Mouse (Mus musculus) layer of hippocampus, adult 2 months (tissue): ENCODE results near the gene Gprasp1. TPM values are rescaled to one million over a fixed set of nuclear protein-coding genes. Genes with fewer than 3 reads are reported as not detected.
"Not testable (repeated sequence)": the region's sequence is repeated elsewhere in the genome, so short reads cannot be mapped to it uniquely, and the experiment has no call there.

Experiments used
- DNase-seq, 2 experiments: peaks; one replicate each; pipeline ENCODE4 v3.0.0; 2022; ENCODE audit warnings: low spot score in 2 of 2
- H3K27ac ChIP-seq: fragments of 200-600 bp; 2 replicates; pipeline ENCODE4 v1.8.1; 2022
- H3K4me3 ChIP-seq: fragments of 200-600 bp; 2 replicates; pipeline ENCODE4 v1.8.1; 2022; ENCODE audit warnings: mild to moderate bottlenecking
- CTCF ChIP-seq: fragments of 200-600 bp; conservative IDR thresholded peaks from 2 replicates; pipeline ENCODE4 v1.8.1; 2022; ENCODE audit warnings: antibody characterized with exemption, mild to moderate bottlenecking, moderate library complexity
- microRNA-seq, 2 experiments: library from miRNA; unstranded; fragments of <30 nt; microRNA quantifications; one replicate each; pipeline ENCODE4 v1.2.0; 2021
- total RNA-seq, 2 experiments: library from RNA; stranded (reverse); gene quantifications; 2 replicates each; pipeline ENCODE4 v1.2.3; 2021

The Gprasp1 gene
- total RNA-seq, 2 experiments from 2014 or later, result 310 to 332 TPM

- H3K4me3 ChIP-seq, result no peak overlapping the region
- no peak for TF ChIP-seq CTCF
- H3K27ac ChIP-seq, result no peak overlapping the region
- no peak for DNase-seq
Measured at GRCm38 (mm10) chrX:135791536-135791935, 49.0 kb downstream of the Gprasp1 start.

GRCm38 (mm10) chrX:135792326-135792725, 49.8 kb downstream of the Gprasp1 start:
- DNase-seq, result no peak
- H3K4me3 ChIP-seq, result no peak overlapping the region
- no peak overlapping the region for H3K27ac ChIP-seq
- TF ChIP-seq CTCF, result no peak

GRCm38 (mm10) chrX:135795591-135796304, 53.2 kb downstream of the Gprasp1 start:
- Histone ChIP-seq H3K27ac (peak overlapping the region; percentile 88), H3K4me3 (peak overlapping the region; percentile 63)
- peak; percentile 57 to 59 for DNase-seq

GRCm38 (mm10) chrX:135796305-135797211, 54.0 kb downstream of the Gprasp1 start:
- peak overlapping the region; percentile 63 for H3K4me3 ChIP-seq
- peak overlapping the region; percentile 88 for H3K27ac ChIP-seq
- DNase-seq, result not testable (repeated sequence)

GRCm38 (mm10) chrX:135797212-135797644, 54.7 kb downstream of the Gprasp1 start, which contains the start of gene Bhlhb9:
Gene Bhlhb9, plus strand, starts transcription at chrX:135797594.
- DNase-seq, result peak; percentile 50 to 63
- Histone ChIP-seq H3K27ac (peak within 1 kb of the TSS; percentile 88), H3K4me3 (peak within 1 kb of the TSS; percentile 63)
- TF ChIP-seq CTCF, result peak; percentile 69

- H3K27ac ChIP-seq, result no peak overlapping the region
Measured at GRCm38 (mm10) chrX:135804149-135804548, 61.6 kb downstream of the Gprasp1 start.

GRCm38 (mm10) chrX:135805780-135806179, 63.2 kb downstream of the Gprasp1 start:
- H3K27ac ChIP-seq, result no peak overlapping the region
- peak in 1 of 2 experiments; percentile 64 for DNase-seq
- peak; percentile 87 for TF ChIP-seq CTCF
- H3K4me3 ChIP-seq, result no peak overlapping the region

More at GRCm38 (mm10) chrX:135804149-135804548, 61.6 kb downstream of the Gprasp1 start:
- TF ChIP-seq CTCF, result no peak
- no peak for DNase-seq
- no peak overlapping the region for H3K4me3 ChIP-seq

- not testable (repeated sequence) for DNase-seq, H3K27ac ChIP-seq, H3K4me3 ChIP-seq
Measured at GRCm38 (mm10) chrX:135835896-135836295, 93.4 kb downstream of the Gprasp1 start.

GRCm38 (mm10) chrX:135837896-135838295, 95.4 kb downstream of the Gprasp1 start:
- Histone ChIP-seq H3K27ac (no peak overlapping the region), H3K4me3 (no peak overlapping the region)
- no peak for TF ChIP-seq CTCF
- DNase-seq, result no peak

GRCm38 (mm10) chrX:135838521-135839360, 96.2 kb downstream of the Gprasp1 start, which contains the start of gene Gprasp2:
Gene Gprasp2, plus strand, starts transcription at chrX:135839034.
- peak within 1 kb of the TSS; percentile 82 for H3K27ac ChIP-seq
- peak; percentile 66 to 69 for DNase-seq
- peak within 1 kb of the TSS; percentile 62 for H3K4me3 ChIP-seq

GRCm38 (mm10) chrX:135839397-135840391, 97.2 kb downstream of the Gprasp1 start:
- TF ChIP-seq CTCF, result peak; percentile 69
- DNase-seq, result peak; percentile 46 to 57
- peak overlapping the region; percentile 82 for H3K27ac ChIP-seq
- H3K4me3 ChIP-seq, result peak overlapping the region; percentile 62

Small RNA genes within 50 kb of the gene (microRNA-seq; reads per million reads assigned to microRNA genes)
- gene Mir1970, result 0 reads per million in 2 experiments
- gene Mir7646, result 0 reads per million in 2 experiments

Other genes with a start within 250 kb of the Gprasp1 start
- gene AV320801, start 248.1 kb upstream of the Gprasp1 start, total RNA-seq, result not detected
- gene Nxf7, start 144.0 kb upstream of the Gprasp1 start, total RNA-seq, result under 1 TPM in 1 of 2 experiments, not detected in 1; 0.37 TPM
- not detected for gene Prame, start 115.0 kb upstream of the Gprasp1 start, total RNA-seq
- gene Tcp11x2, start 48.9 kb upstream of the Gprasp1 start, total RNA-seq, result not detected
- gene Tmsb15a, start 17.5 kb upstream of the Gprasp1 start, total RNA-seq, result not detected
- gene Armcx5, start within 50 bp of the Gprasp1 start, total RNA-seq, result 10 to 100 TPM; 27.0 to 30.7 TPM
- gene Bhlhb9, start 54.9 kb downstream of the Gprasp1 start, total RNA-seq, result 10 to 100 TPM; 69.0 to 72.4 TPM
- gene Gprasp2, start 96.3 kb downstream of the Gprasp1 start, total RNA-seq, result 100 to 1,000 TPM; 163 to 214 TPM